Mouse (Mus musculus): ENCODE results near the gene Cacng4.
A peak's percentile ranks its signal among the peaks of the same experiment; 100 is the strongest.

Gene Cacng4

DNA sequence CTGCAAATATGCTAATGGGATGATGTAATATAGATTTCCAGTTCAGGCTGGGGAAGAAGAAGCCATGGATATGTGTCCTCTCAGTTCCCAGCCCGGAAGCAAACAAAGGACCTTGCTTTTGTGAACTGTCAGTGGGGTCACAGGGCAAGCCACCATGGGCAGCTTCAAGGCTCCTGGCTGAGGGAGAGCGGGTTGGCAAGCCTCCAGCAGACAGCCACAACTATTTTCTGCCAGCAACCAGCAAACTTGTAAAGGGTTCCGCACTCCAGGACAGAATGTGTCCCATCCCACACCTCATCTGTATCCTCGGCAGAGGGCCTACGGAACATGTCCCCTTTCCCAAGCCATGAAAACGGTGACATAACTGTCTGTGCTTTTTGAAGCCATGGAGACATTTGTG is 22.4 kb downstream of the Cacng4 start:
- DNase-seq: peak; percentile 67

DNA sequence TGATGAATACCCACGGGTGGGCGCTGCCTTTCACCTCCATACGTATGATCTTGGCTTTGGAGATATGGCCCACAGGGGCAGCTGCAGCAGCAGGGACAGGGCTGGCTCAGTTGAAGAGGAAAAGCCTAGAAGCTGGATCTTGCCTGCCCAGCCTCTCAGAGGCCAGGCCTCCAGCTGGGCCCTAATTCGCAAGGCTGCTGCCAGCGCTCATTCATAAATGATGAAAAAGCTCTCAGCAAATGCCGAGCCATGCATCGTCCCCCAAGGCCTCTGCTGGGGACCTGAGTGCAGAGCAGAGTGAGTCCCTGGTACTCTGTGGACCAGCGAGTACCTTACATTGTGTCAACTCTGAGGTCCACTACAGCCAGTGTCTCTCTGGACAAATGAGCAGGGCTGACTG is 26.0 kb downstream of the Cacng4 start:
- no peak for DNase-seq

DNA sequence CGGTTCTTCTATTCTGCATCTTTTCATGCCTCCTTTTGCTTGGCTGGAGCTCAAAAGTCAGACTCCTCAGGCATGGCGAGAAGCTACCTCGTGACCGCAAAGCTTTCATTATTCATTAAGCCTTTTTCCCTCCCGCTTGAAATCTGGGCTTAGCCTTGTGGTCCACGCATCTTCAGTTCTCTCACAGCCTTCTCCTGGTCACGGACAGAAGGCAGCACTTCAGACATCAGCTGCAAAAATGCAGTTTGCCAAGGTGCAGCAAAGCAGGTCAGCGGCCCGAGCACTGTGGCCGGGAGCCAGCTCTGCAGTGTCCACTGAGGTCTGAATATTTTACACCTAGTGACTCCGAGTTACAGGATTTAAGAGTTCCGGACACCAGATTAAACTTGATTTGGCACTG is 27.4 kb downstream of the Cacng4 start:
- DNase-seq: peak; percentile 61

DNA sequence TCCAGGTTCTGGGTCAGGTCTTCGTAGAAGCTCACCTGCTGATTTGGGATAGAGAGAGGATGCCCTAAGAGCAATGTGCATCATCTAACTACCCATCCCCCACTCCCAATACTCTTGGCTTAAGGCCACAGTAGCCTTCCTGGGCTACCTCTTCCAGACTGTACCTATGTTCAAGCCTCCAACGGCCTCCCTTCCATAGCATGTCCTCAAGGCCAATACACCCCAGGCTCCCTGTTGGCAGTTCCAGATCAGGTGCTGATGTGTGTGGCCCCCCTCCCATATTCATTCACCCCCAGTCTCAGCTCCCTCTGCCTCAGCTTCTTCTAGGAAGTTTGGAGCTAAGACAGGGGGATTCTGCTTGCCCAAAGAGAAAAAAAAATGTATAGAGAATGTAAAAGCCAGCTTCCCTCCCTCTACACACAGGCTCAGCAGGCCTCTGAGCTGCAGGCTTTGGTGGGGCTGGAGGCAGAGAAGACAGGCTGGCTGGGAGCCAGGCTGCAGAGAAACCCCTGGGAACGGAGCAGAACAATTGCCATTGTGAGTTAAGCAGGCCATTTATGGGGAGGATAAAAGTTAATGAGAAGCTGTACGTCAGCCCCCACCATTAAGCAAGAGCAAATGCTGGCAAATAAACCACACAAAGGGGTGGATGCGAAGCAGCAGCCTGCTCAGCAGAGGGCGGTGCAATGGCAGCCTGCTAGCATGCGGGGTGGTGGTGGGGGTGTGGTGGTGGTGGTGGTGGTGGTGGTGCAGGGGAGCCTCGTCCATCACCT is 31.5 kb downstream of the Cacng4 start:
- DNase-seq: peak; percentile 56

DNA sequence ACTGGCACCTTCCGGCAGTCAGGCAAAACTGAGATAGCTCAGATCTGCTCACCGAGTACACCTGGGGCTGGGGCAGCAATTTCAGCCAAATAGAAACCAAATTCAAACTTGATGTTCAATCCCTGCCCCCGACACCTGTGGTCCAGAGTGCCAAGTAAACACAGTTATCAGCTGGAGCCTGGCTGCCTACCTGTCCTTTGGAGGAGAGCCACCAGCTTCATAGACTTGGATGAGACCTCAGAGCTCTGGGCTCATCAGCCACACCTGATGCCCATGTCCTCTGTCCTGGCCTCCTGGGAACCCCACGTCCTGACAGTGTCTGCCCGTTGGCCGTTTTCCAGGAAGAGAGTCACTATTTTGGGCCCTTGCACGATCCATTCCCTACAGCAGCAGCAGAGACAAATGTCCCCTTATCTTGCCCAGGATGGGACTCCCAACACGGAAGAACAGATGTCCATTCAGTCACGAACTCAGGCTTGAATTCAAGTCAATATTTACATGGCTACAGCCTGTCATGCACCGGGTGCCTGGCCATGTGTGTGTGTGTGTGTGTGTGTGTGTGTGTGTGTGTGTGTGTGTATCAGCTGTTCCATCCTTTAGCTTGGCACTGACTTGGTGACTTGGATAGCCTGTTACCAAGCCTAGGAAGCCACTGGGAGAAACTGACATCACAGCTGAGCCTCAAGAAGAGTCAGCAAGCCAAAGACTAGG is 32.4 kb downstream of the Cacng4 start:
- no peak for DNase-seq

DNA sequence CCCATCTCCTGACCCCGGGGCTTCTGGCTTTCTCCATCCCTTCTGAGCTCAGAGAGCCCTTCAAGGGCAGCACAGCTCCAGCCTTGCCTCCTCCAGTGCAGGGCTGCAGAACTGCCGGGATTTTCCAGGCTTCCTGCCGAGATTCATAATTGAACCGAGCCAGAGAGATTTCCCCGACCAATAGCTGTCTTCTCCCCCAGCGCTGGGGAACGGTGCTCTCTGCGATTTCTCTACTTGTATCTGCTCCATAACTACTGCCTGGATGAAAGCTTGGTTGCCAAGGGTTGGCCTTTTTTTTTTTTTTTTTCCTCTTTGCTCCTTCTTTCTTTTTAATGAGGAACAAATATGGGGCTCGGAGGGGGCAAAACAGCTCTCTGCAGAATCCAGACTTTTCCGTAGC is 34.4 kb downstream of the Cacng4 start:
- no peak for DNase-seq

DNA sequence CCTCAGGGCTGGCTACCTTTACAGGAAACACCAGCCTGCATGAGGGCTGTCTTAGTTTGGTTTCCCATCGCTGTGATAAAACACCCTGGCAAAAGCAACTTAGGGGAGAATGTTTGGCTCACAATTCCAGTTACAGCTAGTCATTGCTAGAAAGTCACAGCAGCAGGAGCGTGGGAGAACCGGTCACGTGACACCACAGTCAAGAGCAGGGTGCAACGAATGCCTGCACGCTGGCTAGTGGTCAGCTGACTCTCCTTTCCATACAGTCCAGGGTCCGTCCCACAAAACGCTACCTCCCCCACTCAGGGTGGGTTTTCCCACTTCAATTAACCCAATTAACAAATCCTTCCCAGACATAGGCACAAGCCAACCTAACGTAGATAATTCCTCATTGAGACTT is 34.8 kb downstream of the Cacng4 start:
- DNase-seq: no peak

DNA sequence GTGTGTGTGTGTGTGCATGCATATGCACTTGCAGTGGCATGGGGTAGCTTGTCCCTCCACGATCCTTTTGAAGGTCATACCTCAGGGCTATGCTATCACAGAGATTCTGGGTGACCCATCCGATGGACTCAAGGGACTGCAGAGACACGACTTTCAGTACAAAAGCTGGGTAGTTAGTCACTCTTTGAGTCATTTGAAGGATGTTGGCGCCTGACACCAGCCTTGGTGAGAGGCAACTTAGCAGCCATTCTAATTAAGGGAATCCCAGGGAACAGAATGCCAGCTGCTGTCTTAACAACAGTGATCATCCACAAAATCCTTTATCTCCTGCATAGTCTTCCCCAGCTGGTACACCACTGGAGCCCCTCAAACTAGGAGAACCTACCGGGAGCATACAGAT is 45.2 kb downstream of the Cacng4 start:
- DNase-seq: no peak

DNA sequence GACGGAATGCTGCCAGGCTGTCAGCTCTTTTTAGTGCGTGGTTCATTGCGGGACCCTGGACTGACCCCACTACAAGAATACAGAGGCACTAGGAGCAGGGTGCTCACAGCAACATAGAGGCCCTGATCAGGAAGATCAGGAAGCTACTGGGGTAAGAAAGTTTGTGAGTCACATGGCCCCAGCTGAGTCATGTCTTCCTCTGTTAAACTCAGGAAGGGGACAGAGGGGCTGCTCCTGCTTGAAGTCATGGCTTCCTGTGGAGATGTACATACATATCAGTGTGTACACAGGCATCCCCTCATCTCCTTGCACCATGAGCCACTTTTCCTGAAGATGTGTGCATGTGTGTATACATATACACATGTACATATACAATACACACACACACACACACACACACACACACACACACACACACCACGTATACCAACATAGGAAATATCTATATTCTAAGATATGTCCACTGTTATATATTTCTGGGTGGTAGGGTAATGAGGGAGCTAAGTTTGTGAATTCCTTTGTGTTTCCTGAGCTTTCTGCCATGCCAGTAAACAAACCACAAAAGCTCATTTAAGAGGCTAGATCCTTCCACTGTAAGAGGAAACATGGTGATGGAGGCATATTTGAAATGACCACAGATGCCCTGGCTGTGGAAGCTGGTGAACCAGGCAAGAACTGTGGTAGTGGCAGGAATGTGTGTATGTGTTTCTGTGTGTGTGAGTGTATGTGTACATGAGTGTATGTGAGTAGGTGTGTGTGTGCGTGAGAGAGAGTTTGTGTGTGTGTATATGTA is 45.9 kb downstream of the Cacng4 start:
- DNase-seq: no peak

DNA sequence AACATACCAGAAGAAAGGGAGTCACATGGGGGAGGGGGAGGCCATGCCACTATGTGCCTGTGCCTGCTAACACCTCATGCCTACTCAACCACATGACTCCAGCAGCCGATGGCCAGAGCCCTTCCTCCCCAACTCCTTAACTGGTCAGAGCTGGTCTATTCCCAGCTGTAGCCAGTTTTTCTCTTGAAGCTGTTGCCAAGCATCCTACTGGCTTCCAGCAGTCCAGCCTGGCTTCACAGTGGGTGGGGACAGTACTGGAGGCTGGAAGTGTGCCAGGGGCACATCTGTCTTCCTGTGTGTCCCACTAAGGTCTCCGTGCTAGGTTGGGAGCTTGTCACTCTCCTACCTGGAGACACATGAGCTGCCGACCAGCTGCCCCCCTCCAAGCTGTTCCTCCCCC is 51.3 kb downstream of the Cacng4 start:
- DNase-seq: peak; percentile 51

DNA sequence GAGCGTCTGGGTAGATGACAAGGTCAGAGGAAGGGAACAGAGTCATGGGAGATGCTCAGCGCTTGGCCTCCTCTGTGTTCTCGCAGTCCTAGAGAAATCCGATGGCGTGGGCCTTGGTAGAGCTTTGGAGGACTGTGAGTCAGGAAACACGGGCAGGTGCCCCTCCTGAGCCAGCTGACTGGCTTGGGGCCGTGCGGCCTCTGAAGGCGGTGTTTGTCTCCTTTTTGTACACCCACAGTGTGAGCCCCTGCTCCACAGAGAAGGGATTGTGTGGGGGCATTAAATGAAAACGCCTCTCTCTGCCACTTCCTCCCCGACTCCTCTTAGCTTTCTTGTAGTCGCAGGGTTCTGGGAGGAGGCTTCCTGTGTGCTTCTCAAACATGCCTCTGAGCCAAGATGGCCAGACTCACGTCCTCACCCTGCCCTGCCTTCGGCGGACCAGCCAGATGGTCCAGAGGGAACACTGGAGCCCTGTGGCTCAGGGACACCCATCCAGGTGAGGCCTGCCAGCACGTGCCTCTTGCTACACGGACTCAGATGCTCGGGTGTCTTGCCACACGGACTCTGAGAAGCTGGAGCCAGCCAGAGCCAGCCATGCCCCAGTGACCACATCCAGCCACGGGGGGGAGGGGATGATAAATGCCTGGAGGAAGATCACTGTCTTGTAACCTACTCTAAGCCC is 55.8 kb downstream of the Cacng4 start:
- no peak for DNase-seq

DNA sequence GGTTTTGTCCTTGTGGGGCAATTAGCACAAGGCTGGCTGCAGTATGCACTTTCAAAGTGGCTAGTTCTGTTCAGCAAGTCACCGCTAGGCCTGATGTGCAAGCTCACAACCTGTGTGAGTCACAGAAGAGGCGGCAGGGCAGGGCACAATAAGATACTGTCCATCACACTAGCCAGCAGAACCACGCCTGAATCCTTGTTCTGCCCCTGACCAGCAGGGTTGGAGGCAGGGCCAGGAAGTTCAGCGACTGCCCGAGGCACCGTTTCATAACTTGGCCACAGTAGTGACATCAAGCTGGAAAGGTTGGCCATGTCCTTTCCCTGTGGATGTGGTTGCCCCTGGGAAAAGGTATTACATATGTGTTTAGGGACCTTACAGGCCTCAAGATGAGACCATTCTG is 56.5 kb downstream of the Cacng4 start:
- no peak for DNase-seq

DNA sequence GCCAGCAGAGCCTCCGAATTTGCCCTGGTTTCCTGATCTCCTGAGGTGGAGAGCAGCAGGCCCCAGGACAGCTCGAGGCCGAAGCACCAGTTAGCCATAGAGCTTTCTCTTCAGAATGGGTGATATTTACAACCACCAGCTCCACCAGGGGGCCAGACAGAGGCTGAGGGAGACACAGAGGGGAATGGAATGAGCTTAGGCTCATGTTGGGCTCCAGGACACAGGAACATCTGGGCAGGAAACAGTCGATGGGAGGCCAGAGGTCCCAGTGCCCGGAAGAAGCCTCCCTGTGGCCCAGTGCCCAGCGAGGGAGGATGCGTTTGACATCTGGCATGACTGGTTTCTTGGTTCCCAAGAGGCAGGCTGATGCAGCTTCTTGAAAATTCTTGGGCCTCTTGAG is 60.2 kb downstream of the Cacng4 start:
- peak; percentile 72 for DNase-seq

DNA sequence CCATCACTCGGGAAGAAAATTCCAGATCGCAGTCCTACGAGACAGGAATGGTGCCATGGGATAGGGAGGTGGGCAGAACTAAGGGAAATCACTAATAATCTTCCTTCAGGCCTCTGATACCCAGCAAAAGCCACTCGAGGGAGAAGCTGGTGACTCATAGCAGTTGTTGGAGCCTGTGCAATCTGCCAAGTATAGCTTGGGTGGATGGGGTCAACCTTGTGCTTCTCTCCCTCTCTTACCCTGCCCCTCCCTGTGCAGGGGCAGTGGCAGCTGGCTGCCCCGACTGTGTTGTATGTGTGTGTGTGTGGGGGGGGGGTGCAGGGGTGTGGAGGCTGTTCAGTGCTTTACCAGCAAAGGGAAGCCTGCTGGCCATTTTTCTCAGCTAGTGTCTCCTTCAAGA is 62.9 kb downstream of the Cacng4 start:
- no peak for DNase-seq

DNA sequence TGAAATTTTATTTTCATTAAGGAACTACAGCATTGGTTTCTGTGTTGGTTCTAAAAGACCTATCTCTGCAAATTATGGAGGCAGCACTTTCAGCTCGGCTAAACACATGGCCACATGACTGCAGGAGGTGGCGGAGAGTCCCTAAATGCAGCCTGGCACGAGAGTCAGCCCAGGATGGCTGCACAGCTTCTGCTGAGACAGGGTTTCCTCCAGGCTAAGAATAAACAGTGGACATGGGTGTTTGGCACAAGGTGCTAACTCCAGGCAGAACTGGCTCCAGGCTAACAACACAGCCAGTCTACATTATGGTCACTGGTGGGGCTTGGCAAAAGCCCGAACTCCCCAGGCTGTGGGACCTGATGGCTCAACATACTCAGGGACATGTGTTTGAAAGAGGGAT is 63.4 kb downstream of the Cacng4 start:
- no peak for DNase-seq

DNA sequence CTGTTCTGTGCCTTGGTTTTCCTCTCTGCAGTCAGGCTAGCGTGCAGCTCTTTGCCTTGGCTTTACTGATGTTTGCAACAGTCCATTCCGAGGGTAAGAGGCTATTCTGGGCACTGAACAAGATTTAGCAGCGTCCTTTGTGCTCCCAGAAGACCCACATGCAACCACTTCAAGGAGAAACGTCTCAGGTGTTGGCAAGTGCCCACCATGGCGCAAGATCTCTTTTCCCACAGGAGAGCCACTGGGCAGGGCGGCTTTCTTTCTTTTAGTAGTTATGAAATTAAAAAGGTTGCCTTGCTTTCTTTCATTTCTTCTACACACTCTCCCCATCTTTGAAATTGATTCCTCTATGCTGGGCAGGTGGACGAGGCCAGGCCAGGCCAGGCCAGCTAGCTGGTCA is 65.2 kb downstream of the Cacng4 start:
- DNase-seq: no peak

DNA sequence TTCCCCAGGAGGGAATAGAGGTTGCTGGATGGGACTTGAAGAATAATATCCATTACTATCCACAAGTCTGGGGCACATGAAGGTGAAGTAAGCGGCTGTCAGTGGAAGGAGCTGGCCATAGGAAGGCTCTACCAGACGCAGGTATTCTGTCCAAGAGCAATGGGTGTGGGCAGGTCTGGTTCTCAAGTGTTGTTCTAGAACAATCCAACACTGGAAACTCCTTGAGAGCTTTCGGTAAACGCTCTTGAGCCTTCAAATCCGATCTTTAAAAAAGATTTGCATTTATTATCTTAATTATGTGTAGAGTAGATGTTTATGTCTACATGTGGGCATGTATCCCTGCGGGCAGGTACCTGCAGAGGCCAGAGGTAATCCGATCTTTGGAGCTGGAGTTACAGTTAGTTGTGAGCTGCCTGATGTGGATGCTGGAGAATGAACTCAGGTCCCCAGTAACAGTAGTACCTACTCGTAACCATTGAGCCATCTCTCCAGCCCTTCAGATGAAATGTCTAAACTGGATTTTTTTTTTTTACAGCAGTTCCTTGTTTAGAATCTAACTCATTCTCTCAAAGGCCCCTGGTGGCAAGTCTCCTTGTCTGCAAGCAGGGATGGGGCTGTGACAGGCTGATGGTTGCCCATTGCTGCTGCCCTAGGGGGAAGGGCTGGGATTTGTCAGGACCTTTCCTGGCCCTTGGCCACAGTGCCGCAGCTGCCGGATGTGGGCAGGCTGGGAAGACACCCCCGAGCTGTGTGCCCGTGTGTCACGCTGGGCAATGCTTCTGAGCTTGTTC is 66.1 kb downstream of the Cacng4 start:
- peak; percentile 29 for DNase-seq

DNA sequence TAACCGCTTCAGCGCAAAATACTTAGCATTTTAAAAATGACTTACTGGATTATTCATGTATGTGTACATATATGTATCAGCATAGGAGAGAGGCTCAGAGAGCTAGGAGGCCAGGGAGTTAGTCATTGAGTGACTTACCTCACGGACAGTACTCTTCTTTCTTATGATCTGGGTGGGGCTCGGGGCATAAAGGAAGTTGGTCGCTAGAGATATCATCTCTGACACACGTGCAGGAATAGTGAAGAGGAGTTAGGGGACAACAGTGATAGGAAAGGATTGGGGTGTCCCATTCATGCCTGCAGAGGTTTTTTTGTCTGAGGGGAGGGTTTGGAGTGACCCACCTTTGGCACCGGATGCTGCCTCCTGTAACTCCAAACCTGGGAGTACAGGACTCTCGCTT is 69.8 kb downstream of the Cacng4 start:
- no peak for DNase-seq

DNA sequence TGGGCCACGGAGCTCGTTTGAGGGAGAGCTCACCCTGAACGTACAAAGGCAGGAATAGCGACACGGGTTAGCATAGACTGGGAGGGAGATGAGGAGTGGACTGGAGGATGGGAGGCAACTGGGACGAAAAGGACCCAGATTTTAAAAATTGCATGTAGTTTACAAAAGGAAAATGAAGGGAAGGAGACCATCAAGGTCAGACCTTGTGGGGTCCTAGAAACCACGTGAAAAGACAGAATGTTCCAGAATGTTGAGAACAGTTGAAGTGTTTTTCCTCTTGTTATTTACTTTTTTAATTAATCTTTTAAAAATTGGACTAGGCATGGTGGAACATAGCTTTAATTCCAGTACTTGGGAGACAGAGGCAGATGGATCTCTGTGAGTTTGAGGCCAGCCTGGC is 73.3 kb downstream of the Cacng4 start:
- DNase-seq: no peak

DNA sequence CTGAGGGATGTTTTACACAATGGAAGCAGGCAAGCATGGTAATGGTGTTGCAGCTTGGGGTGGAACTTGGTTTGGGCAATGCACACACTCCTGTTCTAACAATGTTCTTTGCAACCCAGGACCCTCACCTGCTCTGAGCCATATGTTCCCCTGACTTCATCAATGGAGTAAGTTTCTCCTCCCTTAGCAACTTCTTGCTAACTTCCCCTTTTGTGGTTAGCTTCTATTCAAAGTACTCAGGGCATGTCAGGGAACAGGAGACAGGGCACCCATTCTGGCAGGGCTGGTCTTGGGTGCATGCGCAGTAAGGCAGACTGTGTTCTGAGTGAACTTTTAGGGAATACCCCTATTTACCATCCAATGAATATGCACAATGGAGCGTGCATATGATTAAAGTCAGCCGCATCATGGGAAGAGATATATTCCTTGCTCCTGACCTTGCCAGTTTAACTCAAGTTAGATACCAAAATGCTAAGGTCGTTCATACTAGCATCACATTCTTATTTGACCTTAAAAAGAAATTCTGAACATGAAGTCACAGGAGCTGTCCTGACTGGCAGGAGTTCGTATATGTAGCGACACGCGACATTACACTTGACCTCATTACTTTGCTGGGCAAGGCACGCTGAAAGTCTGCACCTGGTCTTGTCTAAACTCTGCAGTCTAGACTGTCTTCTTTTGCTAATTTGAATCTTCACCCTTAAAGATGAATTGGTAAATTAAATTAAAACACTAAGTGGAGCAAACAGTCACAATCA is 73.9 kb downstream of the Cacng4 start:
- no peak for DNase-seq

DNA sequence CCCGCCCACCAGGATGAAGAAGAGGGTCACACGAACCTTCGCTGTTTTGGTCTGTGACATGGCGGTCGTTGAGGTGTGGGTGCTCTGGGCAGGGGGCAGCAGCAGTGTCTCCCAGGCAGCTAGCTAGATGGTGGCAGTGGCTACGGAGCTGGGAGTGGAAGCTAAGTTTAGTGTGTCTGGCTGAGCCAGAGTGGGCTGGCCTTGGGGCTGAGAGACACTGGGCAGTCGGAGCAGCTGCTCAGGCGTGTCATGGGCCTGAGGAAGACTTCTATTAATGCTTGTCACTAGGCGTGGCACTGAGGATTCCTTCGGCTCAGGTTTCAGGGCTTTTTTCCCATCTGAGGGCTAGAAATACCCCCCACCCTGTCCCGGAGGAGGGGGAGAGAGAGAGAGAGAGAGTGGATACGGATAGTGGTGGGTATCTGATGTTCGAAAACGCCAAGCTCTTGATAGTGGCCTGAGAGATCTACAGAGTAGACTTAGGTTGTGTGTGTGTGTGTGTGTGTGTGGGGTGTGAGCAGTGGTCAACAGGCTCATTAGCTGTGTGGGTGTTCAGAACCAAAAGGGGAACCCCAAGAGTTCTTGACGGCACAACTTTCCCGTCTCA is 77.9 kb downstream of the Cacng4 start, which contains the start of gene Cacng1:
TSS of gene Cacng1 (minus strand) at position 191 of the 607 bp plus-strand sequence.
- no peak for DNase-seq

All from kidney, postnatal 10 days (tissue).